Mouse (Mus musculus) olfactory bulb, adult 2 months (tissue): Measurements from ENCODE around the gene 2510039O18Rik. TPM values are rescaled to one million over a fixed set of nuclear protein-coding genes. Genes with fewer than 3 reads are reported as not detected.

ENCODE experiments used
- H3K27ac ChIP-seq: fragments of 200-500 bp; 2 replicates; pipeline ENCODE4 v1.5.1; 2012; ENCODE audit warnings: low read depth, low read length; ENCODE audit not compliant: insufficient read depth
- H3K4me1 ChIP-seq: fragments of 200-500 bp; 2 replicates; pipeline ENCODE4 v1.6.1; 2012; ENCODE audit warnings: low read length; ENCODE audit not compliant: control insufficient read depth, insufficient read depth
- H3K4me3 ChIP-seq: fragments of 200-500 bp; 2 replicates; pipeline ENCODE4 v1.5.1; 2012; ENCODE audit warnings: mild to moderate bottlenecking, low read depth, low read length, moderate library complexity; ENCODE audit not compliant: insufficient read depth
- CTCF ChIP-seq: fragments of 200-500 bp; IDR thresholded peaks from 2 replicates; pipeline ENCODE4 v1.5.1; 2012; ENCODE audit warnings: low read depth, mild to moderate bottlenecking, low read length, moderate library complexity; ENCODE audit not compliant: insufficient read depth
- POLR2A ChIP-seq: fragments of 200-500 bp; IDR thresholded peaks from 2 replicates; pipeline ENCODE4 v1.6.1; 2012; ENCODE audit warnings: mild to moderate bottlenecking, low read depth, low read length, moderate library complexity; ENCODE audit not compliant: insufficient read depth
- WGBS: fragments of 180-500 bp; shearing (Covaris S2); methylation state at CpG from one replicate; pipeline ENCODE4 v1.1.7; 2018; 5-methylcytosine and 5-hydroxymethylcytosine counted together
- polyA plus RNA-seq: library from polyadenylated mRNA; stranded (reverse); fragments of >200 nt; gene quantifications from 2 replicates; pipeline ENCODE4 v1.2.4, GENCODE M21; 2012; ENCODE audit warnings: low replicate concordance; ENCODE audit not compliant: missing spikeins, insufficient read depth, insufficient read length

Gene 2510039O18Rik
- polyA plus RNA-seq, 1 experiment: not detected

DNA sequence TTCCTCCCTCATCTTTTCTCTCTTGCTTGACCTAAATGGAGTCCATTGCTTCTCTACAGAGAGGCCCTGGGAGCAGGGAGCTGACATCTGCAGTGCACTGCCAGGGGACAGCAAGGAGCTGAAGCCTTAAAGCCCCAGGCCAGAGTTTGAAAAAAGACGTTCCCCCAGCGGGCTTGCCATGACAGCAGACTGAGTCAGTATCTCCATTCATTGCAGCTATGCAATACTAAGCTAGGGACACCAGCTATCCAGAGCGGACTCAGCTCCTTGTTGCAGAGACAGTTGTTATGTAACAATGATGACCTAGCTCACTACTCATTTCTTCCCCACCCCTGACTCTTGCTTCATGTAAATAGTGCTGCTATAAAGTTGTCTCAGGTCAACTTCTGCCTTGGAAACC, 54.6 kb downstream of the 2510039O18Rik start:
- WGBS: 70% methylated on average over 3 of the region's 3 CpGs
- peaks cover 17% of the 10 kb centered on the region for H3K4me1 ChIP-seq
- no peak for TF ChIP-seq POLR2A
- TF ChIP-seq CTCF: no peak
- H3K27ac ChIP-seq: no peak overlapping the region
- H3K4me3 ChIP-seq: no peak overlapping the region

Other genes with a start within 250 kb of the 2510039O18Rik start
- gene Zfp534, start 238.3 kb upstream of the 2510039O18Rik start, polyA plus RNA-seq: not detected in 2 replicates
- not detected in 2 replicates for gene Zfp984, start 131.1 kb upstream of the 2510039O18Rik start, polyA plus RNA-seq
- not detected in 2 replicates for gene Zfp933, start 92.5 kb upstream of the 2510039O18Rik start, polyA plus RNA-seq
- 626 TPM in 1 of 2 replicates, not detected in the other for gene Miip, start 72.1 kb upstream of the 2510039O18Rik start, polyA plus RNA-seq
- not detected in 2 replicates for gene Fv1, start 71.9 kb upstream of the 2510039O18Rik start, polyA plus RNA-seq
- not detected in 2 replicates for gene Mfn2, start 36.2 kb upstream of the 2510039O18Rik start, polyA plus RNA-seq
- not detected in 2 replicates for gene Plod1, start 4.1 kb upstream of the 2510039O18Rik start, polyA plus RNA-seq
- gene Nppb, start 44.9 kb downstream of the 2510039O18Rik start, polyA plus RNA-seq: not detected in 2 replicates
- not detected in 2 replicates for gene Nppa, start 59.8 kb downstream of the 2510039O18Rik start, polyA plus RNA-seq
- not detected in 2 replicates for gene Clcn6, start 97.9 kb downstream of the 2510039O18Rik start, polyA plus RNA-seq
- not detected in 2 replicates for gene Mthfr, start 98.2 kb downstream of the 2510039O18Rik start, polyA plus RNA-seq
- not detected in 2 replicates for gene Agtrap, start 147.1 kb downstream of the 2510039O18Rik start, polyA plus RNA-seq
- not detected in 2 replicates for gene Mad2l2, start 189.5 kb downstream of the 2510039O18Rik start, polyA plus RNA-seq
- not detected in 2 replicates for gene Draxin, start 189.8 kb downstream of the 2510039O18Rik start, polyA plus RNA-seq
- not detected in 2 replicates for gene Fbxo6, start 211.2 kb downstream of the 2510039O18Rik start, polyA plus RNA-seq
- not detected in 2 replicates for gene Fbxo44, start 219.6 kb downstream of the 2510039O18Rik start, polyA plus RNA-seq
- gene Fbxo2, start 219.7 kb downstream of the 2510039O18Rik start, polyA plus RNA-seq: not detected in 2 replicates